Mouse (Mus musculus): Measurements from ENCODE around the gene Fut2.
"Not testable (repeated sequence)": the region's sequence is repeated elsewhere in the genome, so short reads cannot be mapped to it uniquely, and the experiment has no call there.

The Fut2 gene

DNA sequence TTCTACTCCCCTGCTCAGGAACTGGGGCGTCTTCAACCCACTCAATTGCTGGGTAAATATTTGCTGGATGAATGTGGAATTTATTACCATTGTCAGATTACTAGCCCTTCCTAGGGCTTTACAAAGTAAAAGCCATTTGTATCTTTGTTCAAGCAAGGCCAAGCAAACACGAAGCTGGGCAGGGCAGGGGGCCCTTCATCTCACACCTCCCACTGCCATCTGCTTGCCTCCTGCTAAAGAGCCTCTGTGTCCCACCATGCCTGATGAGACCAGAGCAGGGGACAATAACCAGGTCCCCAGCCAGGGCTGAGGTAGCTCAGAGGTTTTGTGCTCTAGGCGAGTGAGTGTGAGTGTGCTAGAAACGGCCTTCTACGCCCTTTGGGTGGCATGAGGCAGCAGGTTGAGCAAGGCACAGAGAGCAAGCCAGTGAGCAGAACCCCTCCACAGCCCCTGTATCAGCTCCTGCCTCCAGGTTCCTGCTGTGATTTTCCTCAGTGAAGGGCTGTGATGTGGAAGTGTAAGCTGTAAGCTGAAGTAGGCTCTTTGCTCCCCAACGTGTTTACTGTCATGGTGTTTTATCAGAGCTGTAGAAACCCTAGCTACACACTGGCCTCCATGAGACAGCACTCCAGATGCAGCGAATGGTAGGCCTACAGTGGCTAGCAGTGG lies 11.6 kb upstream of the Fut2 start:
- no peak for DNase-seq (ENCODE audit: low read depth, low spot score)

DNA sequence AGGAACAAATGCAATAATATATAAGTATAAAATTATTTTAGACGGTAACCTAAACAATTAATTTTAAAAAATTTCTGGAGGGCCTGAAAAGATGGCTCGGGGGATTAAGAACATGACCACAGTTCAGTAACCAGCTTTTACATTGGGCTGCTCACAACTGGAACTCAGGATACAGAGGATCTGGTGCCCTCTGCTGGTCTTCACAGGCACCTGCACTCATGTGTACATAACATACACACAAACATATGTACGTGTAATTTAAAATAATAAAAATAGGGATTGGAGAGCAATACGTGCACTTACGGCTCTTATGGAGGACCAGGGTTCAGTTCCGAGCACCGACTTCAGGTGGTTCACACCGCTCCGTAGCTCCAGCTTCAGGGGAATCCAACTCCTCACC lies 2.7 kb upstream of the Fut2 start:
- no peak for DNase-seq (ENCODE audit: low read depth, low spot score)

DNA sequence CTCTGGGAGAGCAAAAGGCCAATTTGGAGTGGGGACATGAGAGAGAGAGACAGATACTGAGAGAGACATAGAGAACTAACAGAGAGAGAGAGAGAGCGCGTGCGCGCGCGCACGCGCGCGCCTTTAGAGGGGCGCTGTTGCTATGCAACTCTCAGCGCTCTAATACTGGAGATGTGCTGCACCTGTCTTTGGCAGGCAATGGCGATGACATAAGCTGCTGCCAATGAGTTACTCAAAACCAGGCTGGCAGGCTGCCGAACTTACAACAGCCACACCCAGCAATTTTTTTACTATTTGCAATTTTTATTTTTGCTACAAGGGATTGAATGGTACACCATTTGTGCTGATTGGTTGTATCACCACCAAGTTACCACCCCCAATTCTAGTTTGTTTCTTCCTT lies 1.6 kb upstream of the Fut2 start:
- DNase-seq (ENCODE audit: low read depth, low spot score): no peak

DNA sequence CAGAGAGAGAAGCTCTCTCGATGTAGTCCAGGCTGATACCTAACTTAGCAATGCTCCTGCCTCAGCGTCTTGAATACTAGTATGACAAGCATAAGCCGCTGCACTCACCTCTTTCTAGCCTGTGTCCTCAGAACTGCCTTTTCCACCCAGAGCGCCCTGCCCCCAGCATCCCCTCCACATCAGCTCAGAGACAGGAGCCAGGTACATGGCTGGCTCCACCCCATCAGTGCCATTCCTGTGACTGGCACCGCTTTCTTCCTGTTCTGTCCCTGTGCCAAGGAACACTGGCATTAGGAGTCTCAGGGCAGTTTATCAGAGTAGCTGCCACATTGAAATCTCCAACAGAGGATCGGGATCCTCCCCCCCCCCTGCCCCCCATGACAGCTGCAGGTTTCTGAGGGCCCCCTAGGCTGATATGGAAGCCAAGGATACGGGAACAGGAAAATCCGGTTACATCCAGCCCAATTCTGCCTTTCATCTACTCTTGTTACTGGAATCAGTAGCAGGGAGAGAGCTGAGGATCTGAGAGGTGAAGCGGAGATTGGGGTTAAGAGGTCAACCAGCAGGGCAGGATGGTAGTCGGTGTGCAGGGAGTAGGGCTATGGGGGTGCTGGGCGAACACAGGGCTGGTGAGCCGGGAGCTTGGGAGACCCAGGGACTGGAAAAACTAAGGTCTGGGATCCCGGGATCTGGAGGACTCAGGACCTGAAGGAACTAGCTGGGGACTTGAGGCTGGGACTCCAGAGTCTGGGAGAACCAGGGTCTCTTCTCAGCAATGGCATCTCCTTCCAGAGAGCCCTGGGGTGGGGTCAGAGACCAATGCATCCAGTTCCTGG lies 673 bp downstream of the Fut2 start:
- DNase-seq (ENCODE audit: low read depth, low spot score): no peak

DNA sequence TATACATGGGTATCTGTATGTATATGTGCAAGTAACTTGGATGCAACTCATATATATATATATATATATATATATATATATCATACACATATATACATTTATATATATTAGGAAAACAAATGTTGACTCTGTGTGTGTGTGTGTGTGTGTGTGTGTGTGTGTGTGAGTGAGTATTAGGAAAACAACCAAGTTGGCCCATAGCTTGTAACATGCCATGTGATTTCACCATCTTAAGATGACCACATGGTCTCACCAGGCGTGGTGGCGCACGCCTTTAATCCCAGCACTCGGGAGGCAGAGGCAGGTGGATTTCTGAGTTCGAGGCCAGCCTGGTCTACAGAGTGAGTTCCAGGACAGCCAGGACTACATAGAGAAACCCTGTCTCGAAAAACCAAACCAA lies 4.5 kb downstream of the Fut2 start:
- DNase-seq (ENCODE audit: low read depth, low spot score): not testable (repeated sequence)

DNA sequence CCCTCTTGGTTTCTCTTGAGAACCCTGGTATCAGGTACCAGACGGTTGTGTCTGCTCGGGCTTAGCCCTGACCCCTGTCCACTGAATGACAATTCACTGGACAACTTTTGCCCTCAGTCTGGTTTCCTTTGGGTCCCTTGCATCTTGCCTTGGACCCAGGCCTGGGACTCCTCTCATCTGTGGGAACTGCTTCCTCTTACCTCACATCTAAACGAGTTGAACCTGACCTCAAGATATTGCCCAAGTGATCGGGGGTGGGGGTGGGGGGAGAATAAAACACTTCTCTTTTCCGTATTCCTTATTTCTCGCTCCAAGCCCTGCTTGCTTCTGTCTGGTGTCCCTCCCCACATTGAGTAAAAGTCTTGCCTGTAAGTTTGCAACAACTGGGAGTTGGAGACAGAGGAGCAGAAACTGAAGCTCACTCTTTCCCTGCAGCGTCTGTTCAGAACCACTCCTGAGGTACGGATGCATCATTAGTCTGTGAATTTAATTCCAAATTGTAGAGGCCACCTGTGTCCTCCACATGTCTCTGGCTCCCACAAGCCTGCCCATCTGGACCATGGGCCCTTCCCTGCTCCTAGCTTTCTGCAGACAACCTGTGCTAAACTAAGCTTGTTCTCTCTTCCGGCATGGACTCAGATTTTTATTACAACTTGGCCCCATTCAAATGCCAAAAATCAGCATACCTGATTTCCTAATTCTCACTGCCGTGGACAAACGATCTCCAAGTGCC lies 5.3 kb downstream of the Fut2 start:
- no peak for DNase-seq (ENCODE audit: low read depth, low spot score)

DNA sequence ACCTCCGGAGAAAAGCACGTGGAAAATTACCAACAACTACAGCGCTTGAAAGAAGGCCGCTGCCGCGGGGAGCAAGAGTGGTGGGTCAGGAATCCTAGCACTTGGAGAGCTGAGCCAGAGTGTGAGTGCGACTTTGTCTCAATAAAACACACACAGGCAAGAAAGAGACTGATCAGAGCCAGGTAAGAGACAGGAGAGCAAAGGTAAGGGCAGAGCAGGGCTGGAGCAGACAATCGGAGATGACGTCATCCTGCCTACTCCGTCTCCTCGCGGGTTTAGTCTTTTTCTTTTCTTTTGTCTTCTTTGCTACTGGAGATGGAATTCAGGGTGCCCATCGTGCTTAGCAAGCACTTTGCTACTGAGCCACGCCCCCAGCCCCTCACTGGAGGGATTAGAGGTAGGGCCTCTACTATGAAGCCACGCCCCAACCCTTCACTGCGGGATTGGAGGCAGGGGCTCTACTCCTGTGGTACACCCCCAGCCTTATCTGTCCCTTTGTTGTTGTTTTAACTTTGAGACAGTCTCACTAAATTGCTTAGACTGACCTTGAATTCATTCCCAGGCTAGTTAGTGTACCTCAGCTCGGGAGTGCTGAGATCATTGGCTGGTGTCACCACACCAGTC lies 11.7 kb downstream of the Fut2 start:
- no peak for DNase-seq (ENCODE audit: low read depth, low spot score)

DNA sequence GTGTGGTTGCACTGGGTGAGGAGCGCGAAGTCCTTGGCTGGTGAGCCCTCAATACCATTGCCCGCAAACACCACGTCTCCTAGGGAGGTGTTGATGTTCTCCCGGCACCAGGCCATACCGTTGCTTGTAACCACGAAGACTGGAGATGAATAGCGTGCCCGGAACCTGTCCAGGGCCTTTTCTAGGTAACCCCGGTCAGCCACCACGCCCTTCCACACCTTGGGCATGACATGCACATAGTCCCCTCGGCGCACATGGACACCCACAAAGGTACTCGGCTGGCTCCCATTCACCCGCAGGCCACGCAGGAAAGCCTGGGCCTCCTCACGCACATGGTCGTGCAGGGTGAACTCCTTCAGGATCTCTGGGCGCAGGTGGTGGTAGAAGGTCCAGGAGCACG lies 15.7 kb downstream of the Fut2 start:
- DNase-seq (ENCODE audit: low read depth, low spot score): not testable (repeated sequence)

DNA sequence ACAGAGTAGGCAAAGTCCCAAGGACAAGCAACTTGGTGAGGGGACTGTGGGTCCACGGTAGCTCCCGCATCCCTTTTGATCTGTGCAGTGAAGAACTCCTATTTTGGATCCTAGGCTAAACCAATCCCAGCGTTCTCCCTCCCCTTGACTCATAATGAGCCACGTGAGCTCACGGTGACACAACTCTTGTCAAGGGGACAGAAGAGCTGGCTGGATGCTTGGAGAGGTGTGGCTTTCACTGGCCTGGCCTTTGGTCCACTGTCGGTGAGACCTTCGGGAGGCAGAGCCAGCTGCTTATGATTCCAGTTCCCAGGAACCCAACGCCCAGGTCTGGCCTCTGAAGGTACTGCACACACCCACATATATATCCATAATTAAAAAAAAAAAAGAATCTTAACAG lies 16.8 kb downstream of the Fut2 start:
- peak; percentile 88 for DNase-seq (ENCODE audit: low read depth, low spot score)

DNA sequence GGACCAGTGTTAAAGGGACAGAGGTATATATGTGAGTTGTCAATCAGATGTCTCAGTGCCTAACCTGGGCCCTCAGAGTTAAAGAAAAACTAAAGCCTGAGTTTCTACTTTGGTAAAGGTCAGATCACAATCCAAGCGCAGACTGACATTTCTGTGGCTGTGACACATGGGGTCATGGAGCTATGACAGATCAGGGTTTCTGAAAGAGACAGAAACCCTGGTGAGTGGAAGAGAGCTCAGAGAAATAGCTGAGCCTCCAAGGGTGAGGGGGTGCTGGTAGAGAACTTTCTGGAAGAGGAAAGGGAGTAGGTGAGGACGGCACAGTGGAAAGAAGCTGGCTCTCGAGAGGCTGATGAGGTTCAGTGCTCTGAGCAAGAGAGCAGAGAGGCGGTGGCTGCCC lies 19.5 kb downstream of the Fut2 start:
- DNase-seq (ENCODE audit: low read depth, low spot score): no peak

DNA sequence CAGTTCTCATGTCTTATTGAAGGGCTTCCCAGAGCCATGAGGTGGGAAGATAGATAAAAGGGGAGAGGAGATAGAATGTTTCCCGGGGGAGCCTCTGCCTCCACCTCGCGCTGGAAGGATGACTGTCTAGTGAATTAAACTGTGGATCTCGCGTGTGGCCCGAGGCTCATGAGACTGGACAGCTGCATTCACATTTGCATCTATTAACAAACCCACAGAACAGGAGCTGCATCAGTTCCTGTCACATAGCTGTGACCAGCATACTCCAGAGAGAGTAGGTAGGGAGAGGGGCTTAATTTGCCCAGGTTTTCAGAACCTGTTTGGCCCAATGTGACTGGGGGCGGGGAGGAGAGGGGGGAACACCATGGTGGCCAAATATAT lies 20.6 kb downstream of the Fut2 start:
- no peak for DNase-seq (ENCODE audit: low read depth, low spot score)

DNA sequence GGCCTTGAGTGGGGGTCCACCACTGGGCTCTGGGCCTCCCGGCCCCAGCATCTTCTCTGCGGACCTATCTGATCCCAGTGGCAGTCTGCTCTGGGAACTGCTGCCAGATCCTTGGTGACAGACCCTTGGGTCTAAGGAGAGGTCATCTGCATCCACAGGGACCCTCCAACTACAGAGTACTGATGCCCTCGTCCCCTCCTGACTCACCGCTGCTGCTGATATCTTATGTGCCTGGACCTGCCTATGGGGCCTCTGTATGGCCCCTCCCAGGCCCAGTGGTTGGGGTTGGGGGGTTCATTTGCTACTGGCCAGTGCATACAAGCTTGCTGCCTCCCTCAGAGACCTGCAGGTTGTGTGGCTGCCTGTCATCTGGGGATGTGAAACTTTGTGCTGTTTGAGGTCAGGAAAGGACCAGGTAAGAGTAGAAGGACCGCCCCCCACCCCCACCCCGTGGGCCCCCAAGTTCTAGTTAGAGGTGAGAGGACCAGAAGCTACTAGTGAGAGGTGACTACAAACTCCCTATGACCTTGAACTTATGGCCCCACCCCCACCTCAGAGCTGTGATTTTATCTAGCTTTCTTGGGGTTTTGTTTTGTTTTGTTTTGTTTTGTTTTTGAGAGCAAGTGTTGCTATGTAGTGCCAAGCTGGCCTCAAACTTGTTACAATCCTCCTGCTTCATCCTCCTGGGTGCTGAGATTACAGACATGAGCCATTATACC lies 21.2 kb downstream of the Fut2 start:
- no peak for DNase-seq (ENCODE audit: low read depth, low spot score)

DNA sequence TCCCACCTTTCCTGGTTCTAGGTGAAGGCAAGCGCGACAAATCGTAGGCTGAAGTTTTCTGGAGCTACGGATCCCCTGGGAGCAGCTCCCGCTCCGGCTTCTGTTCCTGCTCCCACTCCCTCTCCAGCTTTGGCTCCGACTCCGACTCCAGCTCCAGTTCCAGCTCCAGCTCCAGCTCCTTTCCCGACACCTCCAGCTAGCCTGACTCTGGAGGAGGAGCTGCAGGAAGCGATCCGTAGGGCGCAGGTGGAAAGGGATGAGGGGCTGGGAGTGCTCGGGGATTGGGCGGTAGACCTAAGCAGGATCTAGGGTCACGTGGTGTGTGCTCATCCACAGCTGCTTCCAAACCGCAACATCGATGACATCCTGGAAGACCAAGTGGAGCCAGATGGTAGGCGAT lies 22.0 kb downstream of the Fut2 start:
- no peak for DNase-seq (ENCODE audit: low read depth, low spot score)

DNA sequence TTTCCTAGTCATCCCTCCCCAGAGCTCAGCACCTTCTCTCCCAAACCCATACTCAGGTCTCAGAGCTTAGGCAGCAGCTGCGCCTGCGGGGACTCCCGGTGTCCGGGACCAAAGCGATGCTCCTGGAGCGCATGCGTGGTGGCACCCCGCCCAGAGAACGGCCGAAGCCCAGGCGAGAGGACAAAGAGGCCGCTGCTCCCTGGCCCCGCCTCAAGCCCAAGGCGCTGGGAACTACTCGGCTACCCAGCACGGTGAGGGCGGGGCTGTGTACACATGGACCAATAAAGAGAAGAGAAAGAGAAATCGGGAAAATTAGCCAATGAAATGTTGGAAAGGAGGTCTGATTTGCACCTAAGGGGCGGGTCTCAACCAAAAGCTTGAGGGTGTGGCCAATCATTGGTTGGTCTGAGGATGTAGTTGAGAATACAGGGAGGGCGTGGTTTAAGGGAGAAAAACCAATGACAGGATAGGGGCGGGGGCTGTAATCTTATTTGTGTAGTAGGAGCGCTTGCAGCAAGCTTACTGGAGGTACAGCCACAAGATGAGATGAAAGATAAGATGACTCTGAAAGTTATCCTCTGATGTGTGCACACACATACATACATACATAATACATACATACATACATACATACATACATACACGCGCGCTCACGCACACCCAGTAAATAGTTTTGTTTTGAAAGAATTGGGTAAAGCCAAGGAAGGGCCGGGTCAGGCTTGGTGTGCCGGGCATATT lies 22.6 kb downstream of the Fut2 start:
- DNase-seq (ENCODE audit: low read depth, low spot score): peak; percentile 95

DNA sequence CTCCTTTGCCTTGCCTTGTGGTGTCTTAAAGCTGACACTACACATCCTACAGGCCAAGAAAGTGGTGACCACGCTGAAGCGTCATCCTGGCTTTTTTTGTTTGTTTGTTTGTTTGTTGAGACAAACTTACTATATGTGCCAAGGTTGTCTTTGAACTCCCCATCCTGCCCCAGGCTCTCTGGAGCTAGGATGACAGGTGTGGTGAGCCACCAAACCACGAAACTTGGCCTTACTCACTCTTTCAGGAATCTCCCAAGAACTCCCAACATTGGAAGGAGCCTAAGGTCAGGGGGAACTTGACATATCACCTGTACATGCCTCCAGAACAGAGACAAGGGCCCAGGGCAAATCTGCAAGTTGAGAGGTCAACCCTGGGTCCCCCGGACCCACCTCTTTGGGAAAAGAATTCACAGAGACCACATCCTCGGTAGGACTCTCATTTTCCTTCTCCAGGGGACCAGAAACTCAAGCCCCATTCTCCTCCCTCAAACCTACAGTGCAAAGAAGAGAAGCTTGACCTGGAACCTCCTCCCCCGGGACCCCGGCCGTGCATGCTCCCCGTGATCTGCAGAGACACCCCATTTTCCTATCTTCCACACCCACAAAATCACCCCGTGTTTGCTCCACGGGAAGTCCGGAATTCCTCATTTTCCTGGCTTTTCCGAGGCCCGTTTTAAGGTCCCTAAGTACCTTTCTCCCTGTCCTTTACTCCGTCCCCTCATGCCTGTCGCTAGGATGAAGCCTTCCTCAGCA lies 23.5 kb downstream of the Fut2 start:
- DNase-seq (ENCODE audit: low read depth, low spot score): no peak

DNA sequence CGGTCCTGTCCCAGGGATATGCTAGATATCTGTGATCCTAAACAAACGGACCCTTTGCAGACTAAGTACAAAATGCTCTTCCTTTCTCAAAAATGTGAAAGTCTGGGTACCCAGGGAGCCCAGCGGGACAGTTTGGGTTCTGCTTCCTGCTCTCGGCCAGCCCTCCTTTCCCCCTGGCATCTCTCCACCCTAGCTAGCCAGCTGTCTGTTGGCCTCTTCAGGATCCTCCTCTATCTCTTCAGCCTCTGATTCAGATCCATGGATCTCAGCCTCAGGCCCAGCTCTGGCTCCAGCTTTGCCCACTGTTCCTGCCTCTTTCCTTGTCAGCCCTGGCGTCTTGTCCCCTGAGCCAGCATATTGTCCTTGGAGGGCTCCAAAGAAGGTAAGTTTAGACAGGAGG lies 24.1 kb downstream of the Fut2 start:
- DNase-seq (ENCODE audit: low read depth, low spot score): peak; percentile 43

DNA sequence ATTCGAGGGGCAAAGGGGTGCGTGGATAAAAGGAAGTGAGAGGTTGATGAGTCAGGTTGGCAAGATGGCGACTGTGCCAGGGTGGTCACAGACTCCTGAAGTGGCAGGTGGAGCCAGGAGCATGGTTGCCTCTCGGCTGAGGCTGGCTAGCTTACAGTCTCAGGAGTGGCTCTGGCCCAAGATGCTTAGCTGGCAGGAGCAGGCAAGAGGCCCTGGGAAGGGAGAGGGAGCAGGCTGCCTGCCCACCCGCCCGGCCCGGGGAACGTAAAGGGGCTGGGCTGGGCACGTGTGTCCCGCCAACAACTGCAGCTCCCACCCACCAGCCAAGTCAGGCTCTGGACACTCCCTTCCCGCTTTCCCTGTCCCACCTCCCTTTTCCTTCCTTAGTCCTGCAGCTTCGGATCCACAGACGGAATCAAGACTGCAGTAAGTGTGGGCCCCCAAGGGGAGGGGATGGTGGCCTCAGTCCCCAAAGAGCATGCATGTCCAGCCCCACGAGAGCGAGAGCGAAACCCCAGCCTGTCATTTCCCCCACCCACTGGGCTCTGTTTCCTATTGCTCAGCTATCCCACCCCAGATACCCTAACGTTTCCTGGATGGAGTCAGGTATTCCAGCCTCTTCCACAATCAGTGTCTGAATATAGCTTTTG lies 24.7 kb downstream of the Fut2 start:
- peak; percentile 83 for DNase-seq (ENCODE audit: low read depth, low spot score)

DNA sequence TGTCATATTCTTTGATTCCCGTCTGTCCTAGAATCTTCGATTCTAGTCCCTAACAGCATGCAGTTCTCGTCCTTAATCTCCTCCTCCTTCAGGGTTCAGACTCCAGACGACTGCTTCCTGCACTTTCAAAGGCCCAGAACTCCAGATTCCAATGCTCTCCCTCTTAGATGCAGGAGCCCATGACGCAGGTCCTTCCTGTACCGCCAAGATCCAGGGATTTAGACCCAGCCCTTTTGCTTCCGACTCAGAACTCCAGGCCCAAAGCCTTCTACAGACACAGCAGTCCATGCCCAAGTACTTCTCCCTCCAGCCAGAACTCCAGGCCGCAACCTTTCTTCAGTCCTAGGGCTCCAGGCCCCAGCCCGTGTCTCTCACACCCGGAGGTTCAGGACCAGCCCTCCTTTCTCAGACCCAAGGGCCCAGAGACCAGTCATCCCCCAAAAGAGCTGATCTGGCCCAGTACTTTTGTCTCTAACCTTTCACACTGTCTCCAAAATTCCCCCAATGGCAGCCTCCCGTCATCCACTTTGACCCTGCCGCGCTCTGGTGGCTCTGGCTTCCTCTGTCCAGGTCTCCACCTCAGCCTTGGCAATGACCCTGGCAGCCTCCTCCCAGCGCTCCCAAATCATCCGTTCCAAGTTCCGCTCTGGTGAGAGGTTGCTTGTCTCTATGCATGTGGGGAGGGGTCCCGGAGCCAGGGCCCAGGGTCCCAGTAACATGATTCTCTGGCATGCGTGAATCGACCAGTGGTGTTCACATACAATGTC lies 25.8 kb downstream of the Fut2 start:
- peak; percentile 50 for DNase-seq (ENCODE audit: low read depth, low spot score)

DNA sequence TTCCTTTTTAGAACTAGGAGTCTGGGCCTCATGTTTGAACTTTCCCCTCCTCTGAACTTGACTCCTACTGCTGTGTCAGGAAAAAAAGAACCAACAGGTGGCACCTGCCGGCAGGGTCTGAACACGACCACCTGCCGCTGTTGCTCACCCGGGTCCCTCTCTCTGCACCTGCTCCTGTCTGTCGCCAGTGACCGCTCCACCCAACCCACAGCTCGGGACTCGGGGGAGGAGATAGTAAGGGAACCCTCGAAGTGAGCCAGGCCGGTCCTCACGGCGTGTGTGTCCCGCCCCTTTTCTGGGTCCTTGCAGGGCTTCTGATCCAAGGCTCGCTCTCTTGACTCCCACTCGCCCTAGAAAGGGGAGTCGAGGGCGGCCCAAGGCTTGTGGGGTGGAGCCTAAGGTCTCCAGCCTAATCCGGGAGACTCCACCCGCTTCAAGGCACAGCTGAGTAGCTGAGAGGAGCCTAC lies 26.6 kb downstream of the Fut2 start, which contains the start of gene Mamstr:
Gene Mamstr (plus strand): TSS at position 417 of the 467 bp plus-strand sequence.
- peak; percentile 97 for DNase-seq (ENCODE audit: low read depth, low spot score)

All from skeletal muscle tissue, adult 2 months (tissue).